Mouse (Mus musculus): ENCODE measurements around the gene Dennd1c. TPM values are rescaled to one million over a fixed set of nuclear protein-coding genes. Genes with fewer than 3 reads are reported as not detected.

The Dennd1c gene
- total and polyA plus RNA-seq, 3 experiments, result 3.8 to 20.7 TPM; not detected in 1

DNA sequence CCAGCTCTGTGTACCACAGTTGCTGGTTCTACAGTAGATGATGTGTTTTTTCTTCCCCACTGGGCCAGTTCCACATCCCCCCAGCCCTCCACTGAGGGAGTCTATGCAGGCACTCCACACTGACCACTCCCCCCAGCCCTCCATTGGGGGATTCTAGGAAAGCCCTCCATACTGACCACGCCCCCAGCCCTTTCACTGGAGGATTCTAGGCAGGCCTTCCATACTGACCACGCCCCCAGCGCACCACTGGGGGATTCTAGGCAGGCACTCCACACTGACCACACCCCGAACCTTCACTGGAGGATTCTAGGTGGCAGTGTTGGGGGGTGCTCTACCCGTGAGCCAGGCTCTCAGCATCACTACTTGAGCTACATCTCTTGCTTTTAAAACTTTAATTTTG lies 30.9 kb downstream of the Dennd1c start:
- TF ChIP-seq RAD21 (IDR thresholded peaks at IDR 0.05; ENCODE audit: low read depth, low read length) (no peak), ETS1 (IDR thresholded peaks at IDR 0.05; ENCODE audit: low read depth, low read length) (no peak), MAZ (IDR thresholded peaks at IDR 0.05; ENCODE audit: low read depth, low read length) (no peak), MYC (IDR thresholded peaks at IDR 0.05; ENCODE audit: low read depth, low read length) (no peak), NRF1 (IDR thresholded peaks at IDR 0.05; ENCODE audit: insufficient read depth, low read depth, low read length, poor library complexity, severe bottlenecking) (no peak), NELFE (IDR thresholded peaks at IDR 0.05; ENCODE audit: low read depth, low read length) (no peak), ZKSCAN1 (IDR thresholded peaks at IDR 0.05; ENCODE audit: low read depth, low read length) (no peak), POLR2AphosphoS5 (IDR thresholded peaks at IDR 0.05; ENCODE audit: borderline replicate concordance, low read depth, low read length) (no peak), TAL1 (IDR thresholded peaks at IDR 0.05; ENCODE audit: low read length) (no peak), SIN3A (IDR thresholded peaks at IDR 0.05; ENCODE audit: low read length) (no peak)
- no peak overlapping the region for H3K4me3 ChIP-seq (ENCODE audit: control insufficient read depth in 1 of 2, insufficient read depth in 1 of 2, low read depth in 2 of 2, low read length in 2 of 2)
- peaks cover 0 to 3% of the 10 kb centered on the region in 2 experiments; a peak in 1 of 4 replicates for H3K36me3 ChIP-seq (ENCODE audit: control insufficient read depth in 1 of 2, insufficient read depth in 2 of 2, low read length in 2 of 2)
- H3K27me3 ChIP-seq (ENCODE audit: control insufficient read depth in 1 of 2, insufficient read depth in 2 of 2, low read length in 2 of 2), result no peaks in the 10 kb centered on the region
- no peak overlapping the region for H3K27ac ChIP-seq (ENCODE audit: control insufficient read depth, low read depth, low read length)
- H3K9ac ChIP-seq (ENCODE audit: control insufficient read depth, low read depth, low read length, poor library complexity, severe bottlenecking), result no peak overlapping the region
- peak; percentile 38 for DNase-seq (ENCODE audit: low read depth, low spot score)
- no peaks in the 10 kb centered on the region for H3K4me1 ChIP-seq (ENCODE audit: control insufficient read depth in 1 of 2, insufficient read depth in 2 of 2, low read length in 2 of 2)
- no peaks in the 10 kb centered on the region for H3K9me3 ChIP-seq (replicated peaks; ENCODE audit: insufficient read depth, low read length)
- H3K79me2 ChIP-seq (ENCODE audit: control insufficient read depth, insufficient read depth, low read length, poor library complexity), result no peaks in the 10 kb centered on the region

GRCm38 (mm10) chr17:57041554-57041953 lies 36.8 kb downstream of the Dennd1c start, which contains the start of gene Slc25a41:
TSS of gene Slc25a41 (minus strand) at chr17:57041654.
- peaks cover 0 to 4% of the 10 kb centered on the region in 2 experiments; a peak in 2 of 4 replicates for H3K36me3 ChIP-seq (ENCODE audit: control insufficient read depth in 1 of 2, insufficient read depth in 2 of 2, low read length in 2 of 2)
- H3K4me3 ChIP-seq (ENCODE audit: control insufficient read depth in 1 of 2, insufficient read depth in 1 of 2, low read depth in 2 of 2, low read length in 2 of 2), result no peak within 1 kb of the TSS
- no peak for DNase-seq (ENCODE audit: low read depth, low spot score)
- TF ChIP-seq CHD1 (IDR thresholded peaks at IDR 0.05; ENCODE audit: low read depth, low read length) (no peak), NRF1 (IDR thresholded peaks at IDR 0.05; ENCODE audit: insufficient read depth, low read depth, low read length, poor library complexity, severe bottlenecking) (no peak), POLR2A (IDR thresholded peaks at IDR 0.05; ENCODE audit: control insufficient read depth in 1 of 2, insufficient read depth in 1 of 2, low read depth in 1 of 2, low read length in 2 of 2, poor library complexity in 1 of 2) (no peak), RAD21 (IDR thresholded peaks at IDR 0.05; ENCODE audit: low read depth, low read length) (no peak), TAL1 (IDR thresholded peaks at IDR 0.05; ENCODE audit: low read length) (no peak), MAZ (IDR thresholded peaks at IDR 0.05; ENCODE audit: low read depth, low read length) (no peak), TBP (IDR thresholded peaks at IDR 0.05; ENCODE audit: low read depth, low read length) (no peak)
- H3K27me3 ChIP-seq (ENCODE audit: control insufficient read depth in 1 of 2, insufficient read depth in 2 of 2, low read length in 2 of 2), result no peaks in the 10 kb centered on the region
- H3K27ac ChIP-seq (ENCODE audit: control insufficient read depth, low read depth, low read length), result no peak within 1 kb of the TSS
- no peaks in the 10 kb centered on the region for H3K9me3 ChIP-seq (replicated peaks; ENCODE audit: insufficient read depth, low read length)
- H3K4me1 ChIP-seq (ENCODE audit: control insufficient read depth in 1 of 2, insufficient read depth in 2 of 2, low read length in 2 of 2), result peaks cover 0 to 14% of the 10 kb centered on the region in 2 experiments; a peak in 2 of 4 replicates
- H3K79me2 ChIP-seq (ENCODE audit: control insufficient read depth, insufficient read depth, low read length, poor library complexity), result no peaks in the 10 kb centered on the region
- H3K9ac ChIP-seq (ENCODE audit: control insufficient read depth, low read depth, low read length, poor library complexity, severe bottlenecking), result no peak within 1 kb of the TSS

- Histone ChIP-seq H3K27me3 (ENCODE audit: control insufficient read depth in 1 of 2, insufficient read depth in 2 of 2, low read length in 2 of 2) (no peaks in the 10 kb centered on the region), H3K4me1 (ENCODE audit: control insufficient read depth in 1 of 2, insufficient read depth in 2 of 2, low read length in 2 of 2) (peaks cover 0 to 14% of the 10 kb centered on the region in 2 experiments; a peak in 2 of 4 replicates), H3K79me2 (ENCODE audit: control insufficient read depth, insufficient read depth, low read length, poor library complexity) (no peaks in the 10 kb centered on the region), H3K4me3 (ENCODE audit: control insufficient read depth in 1 of 2, insufficient read depth in 1 of 2, low read depth in 2 of 2, low read length in 2 of 2) (no peak overlapping the region), H3K36me3 (ENCODE audit: control insufficient read depth in 1 of 2, insufficient read depth in 2 of 2, low read length in 2 of 2) (peaks cover 0 to 4% of the 10 kb centered on the region in 2 experiments; a peak in 2 of 4 replicates), H3K9ac (ENCODE audit: control insufficient read depth, low read depth, low read length, poor library complexity, severe bottlenecking) (no peak overlapping the region), H3K9me3 (replicated peaks; ENCODE audit: insufficient read depth, low read length) (no peaks in the 10 kb centered on the region), H3K27ac (ENCODE audit: control insufficient read depth, low read depth, low read length) (no peak overlapping the region)
- DNase-seq (ENCODE audit: low read depth, low spot score), result peak; percentile 71
- TF ChIP-seq KAT2A (conservative IDR thresholded peaks at IDR 0.05; ENCODE audit: low read depth, low read length) (no peak), NRF1 (IDR thresholded peaks at IDR 0.05; ENCODE audit: insufficient read depth, low read depth, low read length, poor library complexity, severe bottlenecking) (no peak), USF1 (IDR thresholded peaks at IDR 0.05; ENCODE audit: low read depth, low read length) (0 out of 2 replicates have a peak, but pooled peaks have one; percentile 8), GABPA (IDR thresholded peaks at IDR 0.05; ENCODE audit: low read depth, low read length) (no peak), POLR2AphosphoS5 (IDR thresholded peaks at IDR 0.05; ENCODE audit: borderline replicate concordance, low read depth, low read length) (no peak), ETS1 (IDR thresholded peaks at IDR 0.05; ENCODE audit: low read depth, low read length) (no peak), MYB (IDR thresholded peaks at IDR 0.05; ENCODE audit: low read depth, low read length) (no peak), POLR2AphosphoS2 (IDR thresholded peaks at IDR 0.05; ENCODE audit: low read length) (no peak), MYC (IDR thresholded peaks at IDR 0.05; ENCODE audit: low read depth, low read length) (no peak), POLR2A (IDR thresholded peaks at IDR 0.05; ENCODE audit: control insufficient read depth in 1 of 2, insufficient read depth in 1 of 2, low read depth in 1 of 2, low read length in 2 of 2, poor library complexity in 1 of 2) (no peak), ZNF384 (IDR thresholded peaks at IDR 0.05; ENCODE audit: low read depth, low read length) (no peak), MAZ (IDR thresholded peaks at IDR 0.05; ENCODE audit: low read depth, low read length) (no peak), ZKSCAN1 (IDR thresholded peaks at IDR 0.05; ENCODE audit: low read depth, low read length) (no peak), MXI1 (IDR thresholded peaks at IDR 0.05; ENCODE audit: low read depth, low read length) (no peak), ZC3H11A (IDR thresholded peaks at IDR 0.05; ENCODE audit: low read depth, low read length) (no peak; the same call in none of the 2 replicates), RAD21 (IDR thresholded peaks at IDR 0.05; ENCODE audit: low read depth, low read length) (peak; percentile 54), CHD1 (IDR thresholded peaks at IDR 0.05; ENCODE audit: low read depth, low read length) (no peak), TCF12 (IDR thresholded peaks at IDR 0.05; ENCODE audit: low read depth, low read length) (no peak), EP300 (IDR thresholded peaks at IDR 0.05; ENCODE audit: low read depth in 1 of 2, low read length in 2 of 2) (no peak)
These were observed 39.3 kb downstream of the Dennd1c start for GRCm38 (mm10) chr17:57038978-57039377.

Data from MEL (cell line).